ENCODE assay signal across 8 mouse cellular contexts in the genomic region with DNA sequence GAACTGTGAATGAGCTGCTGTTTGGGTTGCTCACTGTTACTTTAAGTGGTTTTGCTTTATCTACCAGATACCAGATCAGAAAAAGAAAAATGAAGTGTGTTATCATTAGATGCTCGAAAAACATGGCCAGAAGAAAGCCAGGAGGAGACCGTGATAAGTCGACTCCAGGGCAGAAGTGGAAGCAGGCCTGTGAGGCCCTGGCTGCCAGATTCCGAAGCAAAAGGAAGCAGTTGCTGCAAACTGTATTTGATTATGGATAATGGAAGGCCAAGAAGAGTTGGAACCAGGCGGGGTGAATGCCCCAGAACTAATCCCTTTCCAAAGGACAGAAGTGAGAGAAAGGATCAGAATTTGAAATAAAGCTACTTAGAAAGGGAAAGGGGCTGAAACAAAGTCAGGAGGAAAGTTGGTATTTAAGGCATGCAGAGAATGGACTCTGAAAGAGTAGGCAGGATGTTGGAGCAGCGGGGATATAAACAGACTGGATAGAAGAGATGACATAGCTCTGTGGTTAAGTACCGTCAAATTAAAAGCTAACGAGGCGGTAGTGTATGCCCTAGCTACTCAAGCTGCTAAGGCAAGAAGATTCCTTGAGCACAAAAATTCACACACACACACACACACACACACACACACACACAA. TPM values are rescaled to one million over a fixed set of nuclear protein-coding genes. Genes with fewer than 3 reads are reported as not detected.
DNase-seq lines count a peak whose midpoint lies in the region; ATAC-seq and TF ChIP-seq lines count a peak whose summit lies in the region.
"Had no signal": no experiment of that assay in that cellular context is flagged by ENCODE, and none has a peak within 500 bp of the region (broad histone marks: within the 10 kb centered on the region; RNA-seq: fewer than 3 reads in every experiment).

No protein-coding gene starts in this region.

- no peak overlapping the region for H3K4me3 ChIP-seq in kidney, embryonic 16.5 days (ENCODE audit: low read length)
- no peak overlapping the region for H3K4me3 ChIP-seq in embryonic facial prominence, embryonic 14.5 days (ENCODE audit: low read depth, low read length)
- H3K4me3 ChIP-seq in liver, embryonic 16.5 days (ENCODE audit: low read depth, low read length): no peak overlapping the region
- H3K4me3 ChIP-seq in left cerebral cortex, adult 2 months: no peak overlapping the region
- H3K4me3 ChIP-seq: megakaryocyte, embryonic 14.5 days had no signal

- no peak overlapping the region for H3K4me2 ChIP-seq in kidney, embryonic 16.5 days (replicated peaks; ENCODE audit: low read depth, low read length)
- H3K4me2 ChIP-seq in embryonic facial prominence, embryonic 14.5 days (ENCODE audit: low read depth, low read length): no peak overlapping the region
- peak overlapping the region; percentile 24 for H3K4me2 ChIP-seq in liver, embryonic 16.5 days (ENCODE audit: low read depth, low read length)

- no peak for TF ChIP-seq CTCF in left cerebral cortex, adult 2 months (IDR thresholded peaks at IDR 0.05)

- H3K9ac ChIP-seq in kidney, embryonic 16.5 days (replicated peaks; ENCODE audit: low read length): 0 out of 2 replicates have a peak overlapping the region, but pooled peaks have one; percentile 3
- H3K9ac ChIP-seq in embryonic facial prominence, embryonic 14.5 days (ENCODE audit: low read depth, low read length): no peak overlapping the region
- peak overlapping the region; percentile 49 for H3K9ac ChIP-seq in liver, embryonic 16.5 days (ENCODE audit: low read depth, low read length)

- H3K9me3 ChIP-seq in kidney, embryonic 16.5 days (ENCODE audit: low read length): no peaks in the 10 kb centered on the region
- no peaks in the 10 kb centered on the region for H3K9me3 ChIP-seq in embryonic facial prominence, embryonic 14.5 days (ENCODE audit: control insufficient read depth, low read length)
- H3K9me3 ChIP-seq in liver, embryonic 16.5 days (replicated peaks; ENCODE audit: control insufficient read depth, low read length): no peaks in the 10 kb centered on the region

- WGBS in kidney, embryonic 16.5 days: 50% methylated on average over 9 of the region's 9 CpGs
- 12% methylated on average over 9 of the region's 9 CpGs for WGBS in embryonic facial prominence, embryonic 14.5 days
- 16% methylated on average over 9 of the region's 9 CpGs for WGBS in liver, embryonic 16.5 days (ENCODE audit: insufficient replicate concordance)

- no peaks in the 10 kb centered on the region for H3K27me3 ChIP-seq in kidney, embryonic 16.5 days (ENCODE audit: insufficient read depth, low read length)
- H3K27me3 ChIP-seq in embryonic facial prominence, embryonic 14.5 days (replicated peaks; ENCODE audit: control insufficient read depth, insufficient read depth, low read length): no peaks in the 10 kb centered on the region
- H3K27me3 ChIP-seq in liver, embryonic 16.5 days (ENCODE audit: control insufficient read depth, insufficient read depth, low read depth, low read length): no peaks in the 10 kb centered on the region

- intact Hi-C loops in left cerebral cortex, adult 2 months (cut with DNase I): no loop called here

- DNase-seq in kidney, adult 9 months: no peak
- peak; percentile 89 for DNase-seq in R1 (ENCODE audit: low read depth, low spot score)
- DNase-seq in embryonic facial prominence, embryonic 14.5 days (ENCODE audit: low spot score): peak; percentile 36
- no peak for DNase-seq in urinary bladder, postnatal 25 days (ENCODE audit: low spot score)
- DNase-seq in left cerebral cortex, adult 2 months (ENCODE audit: extremely low spot score in 1 of 2, low spot score in 2 of 2): no peak

- peak overlapping the region; percentile 21 for H3K27ac ChIP-seq in kidney, embryonic 16.5 days (ENCODE audit: low read length)
- H3K27ac ChIP-seq in embryonic facial prominence, embryonic 14.5 days (replicated peaks; ENCODE audit: low read depth, low read length): peak overlapping the region; percentile 57
- peak overlapping the region; percentile 81 for H3K27ac ChIP-seq in liver, embryonic 16.5 days (ENCODE audit: low read length)
- no peak overlapping the region for H3K27ac ChIP-seq in left cerebral cortex, adult 2 months

- ATAC-seq in kidney, embryonic 16.5 days (ENCODE audit: low FRiP score, low TSS enrichment): no peak
- 0 out of 2 replicates have a peak, but pooled peaks have one; percentile 60 for ATAC-seq in embryonic facial prominence, embryonic 14.5 days (ENCODE audit: low read depth)
- peak; percentile 58 for ATAC-seq in liver, embryonic 16.5 days (ENCODE audit: low read depth)

- no peaks in the 10 kb centered on the region for H3K36me3 ChIP-seq in kidney, embryonic 16.5 days (ENCODE audit: insufficient read depth, low read length)
- no peaks in the 10 kb centered on the region for H3K36me3 ChIP-seq in embryonic facial prominence, embryonic 14.5 days (ENCODE audit: control insufficient read depth, insufficient read depth, low read length)
- no peaks in the 10 kb centered on the region for H3K36me3 ChIP-seq in liver, embryonic 16.5 days (ENCODE audit: control insufficient read depth, insufficient read depth)

- H3K4me1 ChIP-seq in kidney, embryonic 16.5 days (ENCODE audit: insufficient read depth, low read length): 0 out of 2 replicates have a peak, but pooled peaks cover 7% of the 10 kb centered on the region
- no peaks in the 10 kb centered on the region for H3K4me1 ChIP-seq in embryonic facial prominence, embryonic 14.5 days (ENCODE audit: control insufficient read depth, insufficient read depth, low read length)
- peaks cover 66% of the 10 kb centered on the region for H3K4me1 ChIP-seq in liver, embryonic 16.5 days (ENCODE audit: control insufficient read depth, low read depth, low read length)

RNA-seq across cellular contexts. Expression of a gene that starts 4.7 kb away (rescaled TPM):
- 25.9 and 27.7 TPM in 2 replicates for polyA plus RNA-seq in kidney, embryonic 16.5 days (2015; fragmentation: Nextera tagmentation; extraction: Ambion mirVana)
- 22.7 and 23.9 TPM in 2 replicates for polyA plus RNA-seq in embryonic facial prominence, embryonic 14.5 days (2014; fragmentation: Nextera tagmentation; extraction: Ambion mirVana)
- 5.2 and 6.1 TPM in 2 replicates for polyA plus RNA-seq in liver, embryonic 16.5 days (2015; fragmentation: Nextera tagmentation; extraction: Ambion mirVana)
- total RNA-seq in left cerebral cortex, adult 2 months (2021): 10 to 100 TPM; 17.0 to 22.2 TPM

RNA-seq across cellular contexts. Expression of a gene that starts 7.6 kb away (rescaled TPM):
- not detected in 2 replicates for polyA plus RNA-seq in kidney, embryonic 16.5 days (2015; fragmentation: Nextera tagmentation; extraction: Ambion mirVana)
- polyA plus RNA-seq in embryonic facial prominence, embryonic 14.5 days (2014; fragmentation: Nextera tagmentation; extraction: Ambion mirVana): not detected in 2 replicates
- not detected in 2 replicates for polyA plus RNA-seq in liver, embryonic 16.5 days (2015; fragmentation: Nextera tagmentation; extraction: Ambion mirVana)
- 1 to 10 TPM in 1 of 2 experiments, under 1 TPM in 1; 0.40 to 1.8 TPM for total RNA-seq in left cerebral cortex, adult 2 months (2021)

RNA-seq across cellular contexts. Expression of a gene that starts 44.5 kb away (rescaled TPM):
- 23.0 and 25.4 TPM in 2 replicates for polyA plus RNA-seq in kidney, embryonic 16.5 days (2015; fragmentation: Nextera tagmentation; extraction: Ambion mirVana)
- polyA plus RNA-seq in embryonic facial prominence, embryonic 14.5 days (2014; fragmentation: Nextera tagmentation; extraction: Ambion mirVana): 19.6 and 48.6 TPM in 2 replicates
- polyA plus RNA-seq in liver, embryonic 16.5 days (2015; fragmentation: Nextera tagmentation; extraction: Ambion mirVana): 8.2 and 10.1 TPM in 2 replicates
- 10 to 100 TPM; 54.3 to 56.0 TPM for total RNA-seq in left cerebral cortex, adult 2 months (2021)

Comparison
In these comparisons a context has a peak if more than half of its experiments do, and no peak if none do; other contexts are left out.
1. DNase-seq: peak in R1 (single experiment) and embryonic facial prominence, embryonic 14.5 days (single experiment); none in kidney, adult 9 months (single experiment), urinary bladder, postnatal 25 days (single experiment) and left cerebral cortex, adult 2 months (0 of 2).